Mouse (Mus musculus): ENCODE data around the gene Iqch.

The Iqch gene

DNA sequence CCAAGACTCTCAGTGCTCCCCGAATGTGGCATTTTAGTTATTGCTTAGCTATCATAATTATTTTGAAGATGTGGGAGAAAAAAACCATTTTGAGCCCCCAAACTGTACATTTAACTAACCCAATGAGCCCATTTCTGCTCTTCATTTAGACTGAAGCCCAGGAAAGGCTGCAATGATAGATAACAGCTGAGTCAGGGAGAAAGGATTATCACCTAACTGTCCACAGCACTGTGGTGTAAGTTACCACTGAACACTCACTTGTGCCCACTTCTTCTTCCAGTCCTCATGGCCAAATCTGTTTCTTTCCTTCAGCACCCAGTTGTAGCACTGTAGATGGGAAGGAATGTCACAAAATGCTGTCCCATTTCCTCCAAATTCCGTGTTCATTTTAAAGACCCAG, 106.5 kb downstream of the Iqch start:
- no peak for DNase-seq (ENCODE audit: low spot score)

DNA sequence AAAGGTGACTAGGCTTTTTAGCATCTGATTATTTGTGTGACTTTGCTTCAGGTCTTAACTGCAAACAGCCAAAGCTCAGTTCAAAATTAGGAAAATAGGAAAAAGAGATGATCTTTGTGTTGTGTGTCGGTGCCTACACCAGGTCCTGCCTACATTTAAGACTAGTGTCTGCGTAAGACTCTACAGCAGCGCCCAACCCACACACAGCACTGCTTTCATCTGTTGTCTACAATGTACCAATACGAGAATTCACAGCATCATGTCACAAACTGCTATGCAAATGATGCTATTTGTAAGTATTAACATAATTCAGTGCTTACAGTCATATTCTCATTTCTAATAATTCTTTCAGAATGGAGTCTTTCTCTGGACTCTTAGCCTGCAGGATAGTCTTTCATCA, 108.5 kb downstream of the Iqch start:
- no peak for DNase-seq (ENCODE audit: low spot score)

DNA sequence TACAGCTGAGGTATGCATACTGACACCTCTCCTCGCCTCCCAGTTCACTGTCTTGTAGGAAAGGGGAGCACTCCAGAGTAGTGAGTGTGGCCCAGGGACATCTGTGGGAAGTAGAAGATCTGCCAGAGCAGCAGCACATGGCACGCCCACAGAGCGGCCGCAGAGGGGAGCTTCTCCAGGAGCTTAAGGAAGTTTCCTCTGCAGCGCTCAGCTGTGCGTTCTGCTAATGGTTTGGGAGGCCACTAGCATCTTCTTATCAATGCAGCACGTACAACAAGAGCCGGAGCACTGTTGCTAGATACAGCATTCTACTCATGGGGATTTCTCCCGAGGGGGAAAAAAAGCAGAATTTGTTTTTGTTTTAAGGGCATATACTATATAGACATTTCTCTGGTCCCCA, 110.0 kb downstream of the Iqch start:
- no peak for DNase-seq (ENCODE audit: low spot score)

DNA sequence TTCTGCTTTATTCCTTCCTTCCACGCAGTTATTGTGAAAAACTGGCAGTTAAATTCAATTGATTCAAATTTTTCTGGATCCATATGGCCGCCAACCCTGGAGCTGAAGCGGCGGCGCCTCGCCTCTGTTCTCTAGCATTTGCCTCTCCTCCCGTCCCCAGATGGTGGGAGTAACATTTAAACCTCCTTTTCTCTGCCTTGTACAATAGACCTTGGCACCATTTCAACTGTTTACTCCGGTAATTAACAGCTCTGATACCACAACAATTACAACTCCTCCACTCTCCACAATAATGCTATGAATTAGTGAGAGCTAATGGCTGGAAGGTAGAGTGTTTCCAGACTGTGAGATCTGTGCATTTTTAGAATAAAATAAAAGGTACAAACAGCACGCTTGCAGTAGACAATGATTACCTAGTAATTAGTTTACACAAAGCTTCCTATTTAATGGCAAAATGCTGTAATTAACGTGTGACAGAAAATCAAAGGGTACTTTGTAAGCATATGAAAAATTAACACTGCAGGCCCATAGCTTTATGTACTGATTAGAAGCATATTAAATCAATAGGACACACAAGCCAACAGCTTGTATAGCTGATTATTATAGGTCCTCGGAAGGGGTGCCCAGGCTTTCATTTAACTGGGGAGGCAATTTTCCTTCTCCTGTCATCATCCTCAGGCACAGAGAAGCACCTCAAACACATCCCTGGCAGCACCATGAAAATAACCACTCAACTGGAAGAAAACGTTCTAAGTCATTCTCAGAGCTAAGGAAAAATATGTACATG, 111.6 kb downstream of the Iqch start:
- no peak for DNase-seq (ENCODE audit: low spot score)

DNA sequence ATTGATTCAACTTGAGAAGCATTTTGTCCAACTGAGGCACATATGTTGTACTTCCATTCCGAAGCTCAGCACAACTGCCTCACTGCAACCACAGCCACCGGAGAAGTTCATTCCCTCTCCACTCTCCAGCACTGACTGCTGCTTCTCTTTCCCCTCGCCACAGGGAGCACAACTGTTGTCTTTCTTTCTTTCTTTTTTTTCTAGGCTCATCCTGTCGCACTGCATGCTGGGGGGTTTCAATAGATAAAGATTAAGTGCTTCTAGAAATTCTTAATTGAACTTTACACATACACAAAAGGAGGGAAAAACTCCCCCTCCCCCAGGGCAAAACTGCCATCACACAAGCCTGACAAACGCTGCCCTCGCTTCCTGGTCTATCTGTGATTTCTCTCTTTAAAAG, 113.1 kb downstream of the Iqch start:
- DNase-seq (ENCODE audit: low spot score): peak; percentile 52

DNA sequence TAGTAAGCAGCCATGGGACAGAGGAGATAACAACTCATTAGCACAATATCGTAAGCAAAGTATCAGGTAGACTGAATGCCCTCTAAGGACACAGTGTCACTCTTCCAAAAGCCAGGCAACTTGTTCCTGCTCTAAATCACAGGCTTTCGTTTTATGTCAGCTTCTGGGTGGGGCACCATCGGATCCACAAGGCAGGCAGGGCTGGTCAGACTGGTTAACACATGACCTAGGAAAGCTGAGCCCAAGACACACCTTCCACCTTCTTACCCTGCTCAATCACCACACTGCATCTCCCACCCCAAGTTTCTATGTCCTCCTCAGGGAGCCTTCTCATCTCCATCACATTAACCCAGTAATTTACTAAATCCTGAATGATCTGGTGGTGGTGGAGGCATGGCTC, 136.7 kb downstream of the Iqch start:
- DNase-seq (ENCODE audit: low spot score): no peak

DNA sequence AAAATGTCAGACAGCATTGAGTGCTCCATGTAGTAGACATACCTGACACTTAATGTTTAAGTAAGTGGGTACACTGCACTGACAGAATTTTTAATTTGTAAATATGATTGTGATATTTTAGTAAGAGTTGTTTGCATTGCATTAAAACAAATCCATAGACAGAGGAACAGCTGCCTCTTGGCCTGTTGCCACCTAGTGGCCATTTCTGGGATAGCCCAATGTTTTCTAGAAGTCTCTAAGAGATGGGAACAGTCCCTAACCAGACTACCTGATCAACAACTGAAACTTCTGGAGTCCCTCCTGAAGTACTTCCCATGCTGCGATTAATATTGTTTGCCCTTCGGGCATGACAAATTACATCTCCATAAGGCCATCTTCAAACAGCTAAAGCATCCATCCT, 140.0 kb downstream of the Iqch start:
- DNase-seq (ENCODE audit: low spot score): peak; percentile 92

DNA sequence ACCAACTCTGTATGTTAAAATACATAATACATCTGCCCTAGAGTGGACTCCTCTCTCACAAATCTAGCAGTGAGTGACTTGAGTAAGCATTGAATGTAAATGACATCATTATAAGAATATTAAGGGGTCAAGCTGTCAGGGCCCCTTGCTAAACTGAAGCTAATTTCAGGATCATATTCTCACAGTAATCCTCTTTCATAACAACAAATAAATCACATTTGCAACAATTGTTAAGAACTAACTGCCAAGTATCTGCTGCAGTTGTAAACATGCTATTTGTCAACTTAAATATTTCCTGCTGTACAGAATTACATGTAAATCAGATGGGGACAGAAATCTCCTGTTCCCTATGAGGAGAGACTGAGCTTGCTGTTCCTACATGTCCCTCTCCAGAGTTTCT, 145.9 kb downstream of the Iqch start:
- no peak for DNase-seq (ENCODE audit: low spot score)

DNA sequence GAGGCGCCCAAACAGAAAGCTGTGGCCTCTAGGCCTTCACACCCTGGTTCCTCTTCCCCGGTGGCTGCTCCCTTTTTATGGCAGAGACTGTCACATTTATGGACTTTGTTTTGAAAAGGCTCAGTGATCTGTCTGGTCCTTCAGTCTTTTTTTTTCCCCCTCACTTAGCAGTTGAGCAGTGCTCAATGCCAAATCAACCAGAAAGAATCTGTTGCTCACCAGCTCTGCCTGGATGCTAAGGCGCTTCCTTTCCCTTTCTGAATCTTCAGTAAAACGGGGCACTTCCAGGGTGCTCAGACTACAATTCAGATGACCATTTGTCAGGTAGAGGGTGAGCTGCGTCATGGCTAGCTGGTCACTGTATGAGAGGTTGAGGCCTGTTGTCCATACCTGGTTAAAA, 148.0 kb downstream of the Iqch start:
- peak; percentile 54 for DNase-seq (ENCODE audit: low spot score)

DNA sequence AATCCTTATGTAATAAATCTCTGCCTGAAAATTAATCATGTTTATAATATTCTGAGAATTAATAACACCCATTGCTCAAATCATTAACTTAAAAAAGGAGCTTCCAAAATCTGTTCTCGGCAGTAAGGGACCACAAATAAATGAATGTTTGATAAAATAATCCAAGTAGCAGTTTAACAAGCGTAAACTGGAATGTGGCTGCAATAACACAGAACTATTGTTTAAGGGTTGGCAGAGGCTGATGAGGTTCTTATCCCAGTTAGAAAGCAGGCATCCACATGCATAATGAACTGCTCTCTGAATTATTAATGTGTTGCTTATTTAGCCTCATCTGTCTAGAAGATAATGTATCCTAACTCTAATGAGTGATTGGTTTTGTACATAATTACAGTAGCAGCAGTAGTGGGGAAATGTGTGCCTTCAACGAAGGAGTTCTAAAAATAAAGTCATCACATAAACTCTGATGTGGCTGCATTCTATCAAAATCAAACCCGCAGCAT, 151.7 kb downstream of the Iqch start:
- peak; percentile 44 for DNase-seq (ENCODE audit: low spot score)

DNA sequence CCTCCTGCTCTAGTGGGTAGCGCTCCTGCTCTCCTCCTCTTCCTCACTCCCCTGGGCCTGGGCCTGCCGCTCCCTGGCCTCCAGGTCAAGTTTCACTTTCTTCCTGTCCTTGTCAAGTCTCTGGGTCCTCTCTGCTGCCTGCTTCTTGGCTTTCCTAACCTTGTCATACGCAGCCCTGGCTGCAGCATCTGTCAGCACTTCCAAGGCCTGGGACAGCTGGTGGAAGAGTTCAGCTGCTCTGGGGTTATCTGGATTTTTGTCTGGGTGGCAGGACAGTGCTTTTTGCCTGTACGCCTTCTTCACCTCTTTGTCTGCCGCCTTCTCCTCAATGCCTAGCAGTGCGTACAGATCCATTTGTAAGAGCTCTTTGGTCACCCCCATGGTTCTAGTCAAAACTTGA, 158.6 kb downstream of the Iqch start:
- DNase-seq (ENCODE audit: low spot score): no peak

DNA sequence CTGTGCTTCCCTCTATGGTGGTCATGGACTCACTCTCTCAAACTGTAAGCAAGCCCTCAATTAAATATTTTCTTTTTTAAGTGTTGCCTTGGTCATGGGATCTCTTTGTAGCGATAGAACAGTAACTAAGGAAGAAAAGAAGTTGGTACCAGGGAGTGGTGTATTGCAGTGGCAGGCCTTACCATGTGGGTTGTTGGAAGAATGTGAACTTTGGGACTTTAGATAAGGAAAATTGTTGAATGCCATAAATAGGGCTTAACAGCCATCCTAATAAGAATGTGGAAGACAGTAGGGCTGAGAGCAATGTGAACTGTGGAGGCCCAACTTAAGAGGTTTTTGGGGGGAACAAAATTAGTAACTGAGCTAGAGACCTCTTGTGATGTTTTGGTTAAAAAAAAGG, 171.6 kb downstream of the Iqch start:
- no peak for DNase-seq (ENCODE audit: low spot score)

DNA sequence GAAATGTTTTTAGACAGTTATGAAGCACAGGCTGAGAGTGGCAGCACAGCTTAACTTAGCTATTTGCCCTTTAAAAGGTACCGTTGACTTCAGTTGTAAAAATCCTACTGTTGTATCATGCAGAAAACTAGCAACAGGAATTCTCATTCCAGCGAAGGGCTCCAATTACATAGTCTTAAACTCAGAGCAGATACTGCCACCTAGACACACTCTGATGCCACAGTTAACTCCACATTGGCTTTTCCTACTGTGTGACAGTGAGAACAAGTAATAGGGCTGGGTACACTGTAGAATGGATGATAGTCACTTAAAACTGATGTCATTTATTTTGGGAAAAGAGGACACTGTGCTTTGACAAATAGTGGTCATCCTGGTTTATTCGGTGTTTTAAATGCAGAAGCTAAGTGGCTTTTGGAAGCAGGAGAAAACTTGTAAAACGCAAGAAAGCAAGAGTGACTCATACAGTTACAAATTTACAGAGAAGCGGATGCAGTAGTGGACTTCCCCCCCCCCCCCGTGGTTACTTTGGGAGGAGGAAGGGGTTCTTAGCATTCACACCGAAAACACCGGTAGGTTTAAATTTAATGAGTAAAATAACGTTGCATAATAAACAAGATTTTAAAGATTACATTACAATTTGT, 181.1 kb downstream of the Iqch start:
- DNase-seq (ENCODE audit: low spot score): no peak

DNA sequence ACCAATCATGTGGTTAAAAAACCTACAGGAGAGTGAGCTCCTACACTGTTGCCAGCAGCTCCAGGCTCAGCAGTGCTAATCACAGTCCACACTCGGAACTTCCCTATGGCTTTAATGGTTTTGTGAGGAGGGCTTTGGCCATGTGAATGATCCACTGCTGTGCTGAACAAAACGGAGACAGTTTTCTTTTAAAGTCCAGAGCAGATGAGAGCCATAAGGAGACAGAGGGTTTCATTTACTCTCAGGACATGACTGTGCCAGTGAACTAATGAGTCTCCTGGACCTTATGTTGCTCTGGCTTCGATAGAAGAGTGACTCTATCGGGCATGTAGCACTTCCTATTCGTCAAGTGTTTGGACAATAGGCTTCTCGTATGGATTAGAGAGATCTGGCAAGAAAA, 181.9 kb downstream of the Iqch start:
- peak; percentile 48 for DNase-seq (ENCODE audit: low spot score)

DNA sequence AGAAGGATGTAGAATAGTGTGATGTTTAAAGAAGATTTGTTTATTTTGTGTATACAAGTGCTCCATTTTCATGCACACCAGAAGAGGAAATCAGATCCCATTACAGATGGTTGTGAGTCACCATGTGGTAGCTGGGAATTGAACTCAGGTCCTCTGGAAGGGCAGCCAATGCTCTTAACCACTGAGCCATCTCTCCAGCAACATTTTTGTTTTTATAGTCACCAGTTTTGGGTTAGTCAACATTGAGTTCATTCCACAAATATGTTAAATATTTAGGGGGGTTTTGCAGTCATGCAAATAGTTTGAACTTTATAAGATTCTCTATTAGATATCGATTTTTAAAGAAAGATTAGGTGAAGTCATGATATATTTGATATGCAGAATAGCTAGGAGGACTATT, 202.1 kb downstream of the Iqch start:
- no peak for DNase-seq (ENCODE audit: low spot score)

DNA sequence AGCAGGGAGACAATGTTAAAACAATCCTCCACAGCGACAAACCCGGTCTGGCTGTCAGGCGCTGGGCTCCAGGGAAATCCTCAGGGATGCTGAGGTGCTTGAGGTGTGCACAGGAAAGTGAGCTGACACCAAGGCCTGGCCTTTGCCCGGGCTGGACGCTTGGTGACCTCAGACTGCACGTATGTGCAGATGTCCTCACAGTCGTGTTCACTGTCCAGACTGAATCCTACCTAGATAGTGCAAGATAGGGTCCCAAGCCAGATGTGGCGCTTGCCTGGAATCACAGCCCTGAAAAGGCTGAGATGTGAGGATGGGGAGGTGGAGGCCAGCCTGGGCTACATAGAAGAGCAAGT, 202.9 kb downstream of the Iqch start:
- no peak for DNase-seq (ENCODE audit: low spot score)

DNA sequence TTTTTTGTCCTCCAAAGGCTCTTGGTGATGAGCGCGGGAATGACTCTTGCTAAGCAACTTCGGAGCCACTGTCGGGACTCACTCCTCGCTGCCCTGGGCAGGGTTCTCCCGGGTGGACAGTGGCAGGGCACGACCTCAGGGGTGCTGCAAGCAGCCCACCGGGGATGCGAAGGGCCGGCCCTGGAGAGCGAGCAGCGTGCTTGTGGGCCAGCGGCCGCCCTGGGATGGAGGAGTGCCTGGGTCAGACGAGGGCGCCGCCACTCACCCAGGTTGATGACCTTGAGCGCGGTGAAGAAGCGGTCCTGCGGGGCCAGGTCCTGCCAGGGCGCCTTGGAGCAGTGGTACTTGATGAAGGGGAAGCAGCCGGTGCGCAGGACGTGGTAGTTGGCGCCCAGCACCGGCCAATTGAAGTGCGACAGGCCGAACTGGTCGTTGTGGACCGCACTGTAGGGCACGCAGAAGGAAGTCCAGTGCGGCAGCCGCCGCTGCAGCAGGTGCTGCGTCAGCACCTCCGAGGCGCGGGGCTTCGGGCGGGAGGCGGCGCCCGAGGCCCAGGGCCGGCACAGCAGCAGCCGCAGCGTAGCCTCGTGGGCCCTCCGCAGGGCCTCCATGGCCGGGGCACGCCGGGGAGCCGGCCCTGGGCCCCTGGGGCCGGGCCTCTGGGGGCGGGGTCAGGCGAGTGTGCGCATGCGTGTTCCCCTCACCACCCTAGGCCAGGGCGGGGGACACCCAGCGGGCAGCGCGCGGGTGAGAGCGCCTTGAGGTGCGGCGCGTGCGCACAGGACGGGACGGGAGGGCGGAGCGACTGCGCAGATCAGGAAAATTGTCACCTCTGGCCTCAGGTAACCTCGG, 203.5 kb downstream of the Iqch start, which contains the start of gene 2300009A05Rik:
Gene 2300009A05Rik (minus strand): TSS at position 636 of the 852 bp plus-strand sequence.
- peak; percentile 95 for DNase-seq (ENCODE audit: low spot score)

DNA sequence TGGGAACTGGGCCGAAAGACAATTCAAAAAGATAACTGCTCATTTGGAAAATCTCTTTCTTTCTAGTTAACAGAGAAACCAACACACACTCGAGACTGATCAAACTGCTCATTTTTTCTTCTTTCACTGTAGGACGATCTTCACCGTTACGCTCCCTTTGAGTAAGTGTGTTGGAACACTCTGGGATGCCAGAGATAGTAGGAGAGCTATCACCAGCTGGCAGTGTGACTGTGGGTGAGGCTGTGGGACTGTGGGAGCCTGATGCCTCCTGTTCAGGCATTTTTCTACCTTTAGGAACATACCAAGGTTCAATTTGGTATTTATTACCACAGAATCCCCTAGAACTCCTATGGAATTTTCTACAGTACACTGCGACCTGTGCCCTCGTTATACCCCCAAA, 206.7 kb downstream of the Iqch start:
- no peak for DNase-seq (ENCODE audit: low spot score)

DNA sequence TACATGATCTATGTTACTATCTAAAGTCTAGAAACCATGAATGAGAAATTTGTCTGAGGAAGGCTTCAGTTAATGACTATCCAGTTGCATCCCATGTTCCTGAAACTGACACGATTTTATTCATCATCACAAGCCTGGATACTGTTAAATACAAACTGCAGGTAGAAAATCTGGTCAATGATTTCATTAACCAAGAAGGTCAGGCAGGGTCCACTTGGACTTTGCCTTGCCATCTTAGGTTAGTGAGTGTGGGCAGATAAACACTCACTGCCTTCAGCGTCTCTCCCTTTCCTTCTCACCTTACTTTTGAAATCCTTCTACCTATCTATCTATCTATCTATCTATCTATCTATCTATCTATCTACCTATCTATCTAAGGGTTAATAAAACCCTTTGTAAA, 211.0 kb downstream of the Iqch start:
- DNase-seq (ENCODE audit: low spot score): no peak

DNA sequence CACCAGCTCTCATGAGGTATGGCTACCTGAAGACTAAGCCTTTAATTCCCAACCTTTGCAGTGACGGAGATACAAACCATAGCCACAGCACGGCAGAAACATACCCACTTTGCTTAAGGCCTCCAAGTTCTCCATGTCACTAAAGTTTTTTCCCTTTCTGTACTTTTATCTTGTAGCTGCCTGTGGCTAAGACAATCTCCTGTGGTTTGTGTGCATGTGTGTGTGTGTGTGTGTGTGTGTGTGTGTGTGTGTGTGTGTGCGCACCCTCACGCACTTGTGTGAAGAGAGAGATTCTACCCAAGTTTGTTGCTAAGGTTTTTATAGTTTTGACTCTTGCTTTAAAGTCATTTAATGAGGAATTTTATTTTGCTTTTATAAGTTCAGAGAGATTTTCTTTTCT, 219.5 kb downstream of the Iqch start:
- DNase-seq (ENCODE audit: low spot score): no peak

DNA sequence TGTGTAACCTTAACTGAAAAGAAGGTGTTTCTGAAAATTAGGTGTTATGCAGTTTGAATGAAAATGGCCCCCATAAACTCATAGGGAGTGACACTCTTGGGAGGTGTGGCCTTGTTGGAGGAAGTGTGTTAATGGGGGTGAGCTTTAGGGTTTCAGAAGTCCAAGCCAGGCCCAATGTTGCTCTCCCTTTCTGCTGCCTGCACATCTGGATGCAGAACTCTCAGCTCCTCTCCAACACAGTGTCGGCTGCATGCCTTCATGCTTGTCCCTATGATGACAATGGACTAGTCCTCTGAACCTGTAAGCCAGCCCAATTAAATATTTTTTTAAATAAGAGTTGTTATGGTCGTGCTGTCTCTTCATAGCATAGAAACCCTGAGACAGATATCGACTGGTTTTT, 222.0 kb downstream of the Iqch start:
- no peak for DNase-seq (ENCODE audit: low spot score)

DNA sequence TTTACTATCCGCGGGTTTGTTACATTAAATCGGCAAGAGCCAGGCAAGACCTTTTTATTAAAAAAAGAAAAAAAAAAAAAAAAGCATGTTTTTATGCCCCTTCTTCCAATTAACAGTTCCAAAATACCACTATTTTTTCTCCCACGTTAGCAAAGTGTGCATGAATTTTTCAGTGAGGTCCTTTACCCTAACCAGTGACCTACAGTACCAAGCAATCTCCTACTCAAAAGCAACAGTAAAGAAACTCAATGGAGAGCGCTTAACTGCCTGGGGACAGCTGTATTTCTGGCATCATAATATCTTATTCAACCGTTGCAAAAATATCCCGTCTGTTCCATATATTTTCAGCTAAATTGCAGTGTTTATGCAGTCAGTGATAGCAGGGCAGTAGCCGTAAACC, 224.1 kb downstream of the Iqch start:
- no peak for DNase-seq (ENCODE audit: low spot score)
